Mouse (Mus musculus): ENCODE results near the gene Rpp38. TPM values are rescaled to one million over a fixed set of nuclear protein-coding genes. Genes with fewer than 3 reads are reported as not detected.

Rpp38 gene
- polyA plus RNA-seq, 1 experiment from 2014 or later = 16.3 TPM

GRCm38 (mm10) chr2:3305426-3306025, 26.9 kb downstream of the Rpp38 start:
- WGBS = 70% methylated on average over 3 of the region's 3 CpGs
- Histone ChIP-seq H3K9ac (replicated peaks; ENCODE audit: low read depth, low read length) (no peak overlapping the region), H3K4me2 (ENCODE audit: low read depth, low read length) (no peak overlapping the region), H3K27me3 (ENCODE audit: control insufficient read depth, insufficient read depth, low read length) (no peaks in the 10 kb centered on the region), H3K4me3 (ENCODE audit: low read depth, low read length) (no peak overlapping the region), H3K27ac (ENCODE audit: low read depth, low read length) (no peak overlapping the region), H3K4me1 (ENCODE audit: control insufficient read depth, insufficient read depth, low read length) (no peaks in the 10 kb centered on the region), H3K36me3 (ENCODE audit: control insufficient read depth, insufficient read depth, low read length) (no peaks in the 10 kb centered on the region; the same call in 1 of the 2 replicates), H3K9me3 (ENCODE audit: control insufficient read depth, low read length) (no peaks in the 10 kb centered on the region)
- no peak for ATAC-seq (ENCODE audit: low read depth)

- H3K27me3 ChIP-seq (ENCODE audit: control insufficient read depth, insufficient read depth, low read length) = no peaks in the 10 kb centered on the region
- H3K36me3 ChIP-seq (ENCODE audit: control insufficient read depth, insufficient read depth, low read length) = no peaks in the 10 kb centered on the region
- ATAC-seq (ENCODE audit: low read depth) = no peak
- no peak overlapping the region for H3K4me2 ChIP-seq (ENCODE audit: low read depth, low read length)
- no peak overlapping the region for H3K27ac ChIP-seq (ENCODE audit: low read depth, low read length)
- no peak overlapping the region for H3K4me3 ChIP-seq (ENCODE audit: low read depth, low read length)
- H3K9ac ChIP-seq (replicated peaks; ENCODE audit: low read depth, low read length) = no peak overlapping the region
- 94% methylated on average over 7 of the region's 7 CpGs for WGBS
- no peaks in the 10 kb centered on the region for H3K4me1 ChIP-seq (ENCODE audit: control insufficient read depth, insufficient read depth, low read length)
- H3K9me3 ChIP-seq (ENCODE audit: control insufficient read depth, low read length) = no peaks in the 10 kb centered on the region
Measured at GRCm38 (mm10) chr2:3295826-3296225, 36.6 kb downstream of the Rpp38 start.

- Histone ChIP-seq H3K9ac (replicated peaks; ENCODE audit: low read depth, low read length) (no peak overlapping the region), H3K27ac (ENCODE audit: low read depth, low read length) (no peak overlapping the region), H3K4me1 (ENCODE audit: control insufficient read depth, insufficient read depth, low read length) (no peaks in the 10 kb centered on the region), H3K4me2 (ENCODE audit: low read depth, low read length) (no peak overlapping the region), H3K9me3 (ENCODE audit: control insufficient read depth, low read length) (no peaks in the 10 kb centered on the region), H3K36me3 (ENCODE audit: control insufficient read depth, insufficient read depth, low read length) (no peaks in the 10 kb centered on the region), H3K4me3 (ENCODE audit: low read depth, low read length) (no peak overlapping the region), H3K27me3 (ENCODE audit: control insufficient read depth, insufficient read depth, low read length) (no peaks in the 10 kb centered on the region)
- no peak for ATAC-seq (ENCODE audit: low read depth)
- 88% methylated on average over 1 of the region's 1 CpGs for WGBS
Measured at GRCm38 (mm10) chr2:3292170-3292569, 40.3 kb downstream of the Rpp38 start.

GRCm38 (mm10) chr2:3289581-3289980, 42.9 kb downstream of the Rpp38 start:
- ATAC-seq (ENCODE audit: low read depth) = no peak
- H3K27ac ChIP-seq (ENCODE audit: low read depth, low read length) = no peak overlapping the region
- no peaks in the 10 kb centered on the region for H3K9me3 ChIP-seq (ENCODE audit: control insufficient read depth, low read length)
- H3K27me3 ChIP-seq (ENCODE audit: control insufficient read depth, insufficient read depth, low read length) = no peaks in the 10 kb centered on the region
- no peak overlapping the region for H3K4me3 ChIP-seq (ENCODE audit: low read depth, low read length)
- WGBS = 92% methylated on average over 1 of the region's 1 CpGs
- no peaks in the 10 kb centered on the region for H3K36me3 ChIP-seq (ENCODE audit: control insufficient read depth, insufficient read depth, low read length)
- no peak overlapping the region for H3K9ac ChIP-seq (replicated peaks; ENCODE audit: low read depth, low read length)
- H3K4me2 ChIP-seq (ENCODE audit: low read depth, low read length) = no peak overlapping the region
- peaks cover 9% of the 10 kb centered on the region for H3K4me1 ChIP-seq (ENCODE audit: control insufficient read depth, insufficient read depth, low read length)

GRCm38 (mm10) chr2:3286243-3286642, 46.2 kb downstream of the Rpp38 start:
- Histone ChIP-seq H3K9me3 (ENCODE audit: control insufficient read depth, low read length) (no peaks in the 10 kb centered on the region), H3K4me2 (ENCODE audit: low read depth, low read length) (no peak overlapping the region), H3K4me3 (ENCODE audit: low read depth, low read length) (no peak overlapping the region), H3K4me1 (ENCODE audit: control insufficient read depth, insufficient read depth, low read length) (peaks cover 11% of the 10 kb centered on the region), H3K27ac (ENCODE audit: low read depth, low read length) (no peak overlapping the region), H3K36me3 (ENCODE audit: control insufficient read depth, insufficient read depth, low read length) (no peaks in the 10 kb centered on the region), H3K9ac (replicated peaks; ENCODE audit: low read depth, low read length) (no peak overlapping the region), H3K27me3 (ENCODE audit: control insufficient read depth, insufficient read depth, low read length) (no peaks in the 10 kb centered on the region)
- ATAC-seq (ENCODE audit: low read depth) = no peak
- 85% methylated on average over 2 of the region's 2 CpGs for WGBS

- no peak overlapping the region for H3K27ac ChIP-seq (ENCODE audit: low read depth, low read length)
- H3K9me3 ChIP-seq (ENCODE audit: control insufficient read depth, low read length) = no peaks in the 10 kb centered on the region
- peak overlapping the region; percentile 77; the same call in 1 of the 2 replicates for H3K9ac ChIP-seq (replicated peaks; ENCODE audit: low read depth, low read length)
- H3K4me2 ChIP-seq (ENCODE audit: low read depth, low read length) = peak overlapping the region; percentile 75
- 78% methylated on average over 3 of the region's 3 CpGs for WGBS
- no peaks in the 10 kb centered on the region for H3K36me3 ChIP-seq (ENCODE audit: control insufficient read depth, insufficient read depth, low read length)
- peaks cover 11% of the 10 kb centered on the region for H3K4me1 ChIP-seq (ENCODE audit: control insufficient read depth, insufficient read depth, low read length)
- no peak for ATAC-seq (ENCODE audit: low read depth)
- peak overlapping the region; percentile 87 for H3K4me3 ChIP-seq (ENCODE audit: low read depth, low read length)
- H3K27me3 ChIP-seq (ENCODE audit: control insufficient read depth, insufficient read depth, low read length) = no peaks in the 10 kb centered on the region
Measured at GRCm38 (mm10) chr2:3285709-3286108, 46.7 kb downstream of the Rpp38 start.

- peak overlapping the region; percentile 92; the same call in 1 of the 2 replicates for H3K27ac ChIP-seq (ENCODE audit: low read depth, low read length)
- H3K4me3 ChIP-seq (ENCODE audit: low read depth, low read length) = peak overlapping the region; percentile 87
- no peaks in the 10 kb centered on the region for H3K9me3 ChIP-seq (ENCODE audit: control insufficient read depth, low read length)
- H3K4me1 ChIP-seq (ENCODE audit: control insufficient read depth, insufficient read depth, low read length) = peaks cover 11% of the 10 kb centered on the region
- 1% methylated on average over 6 of the region's 6 CpGs for WGBS
- peak overlapping the region; percentile 77 for H3K9ac ChIP-seq (replicated peaks; ENCODE audit: low read depth, low read length)
- H3K4me2 ChIP-seq (ENCODE audit: low read depth, low read length) = peak overlapping the region; percentile 75
- no peak for ATAC-seq (ENCODE audit: low read depth)
- H3K36me3 ChIP-seq (ENCODE audit: control insufficient read depth, insufficient read depth, low read length) = no peaks in the 10 kb centered on the region
- no peaks in the 10 kb centered on the region for H3K27me3 ChIP-seq (ENCODE audit: control insufficient read depth, insufficient read depth, low read length)
Measured at GRCm38 (mm10) chr2:3285181-3285530, 47.3 kb downstream of the Rpp38 start.

GRCm38 (mm10) chr2:3284473-3285180, 47.8 kb downstream of the Rpp38 start:
- H3K4me1 ChIP-seq (ENCODE audit: control insufficient read depth, insufficient read depth, low read length) = peaks cover 11% of the 10 kb centered on the region
- peak overlapping the region; percentile 87 for H3K4me3 ChIP-seq (ENCODE audit: low read depth, low read length)
- peak overlapping the region; percentile 92 for H3K27ac ChIP-seq (ENCODE audit: low read depth, low read length)
- no peaks in the 10 kb centered on the region for H3K9me3 ChIP-seq (ENCODE audit: control insufficient read depth, low read length)
- no peaks in the 10 kb centered on the region for H3K36me3 ChIP-seq (ENCODE audit: control insufficient read depth, insufficient read depth, low read length)
- peak overlapping the region; percentile 75 for H3K4me2 ChIP-seq (ENCODE audit: low read depth, low read length)
- peak; percentile 10 for ATAC-seq (ENCODE audit: low read depth)
- WGBS = under 1% methylated on average over 41 of the region's 60 CpGs
- H3K27me3 ChIP-seq (ENCODE audit: control insufficient read depth, insufficient read depth, low read length) = no peaks in the 10 kb centered on the region
- H3K9ac ChIP-seq (replicated peaks; ENCODE audit: low read depth, low read length) = peak overlapping the region; percentile 77
